In the genomic region with DNA sequence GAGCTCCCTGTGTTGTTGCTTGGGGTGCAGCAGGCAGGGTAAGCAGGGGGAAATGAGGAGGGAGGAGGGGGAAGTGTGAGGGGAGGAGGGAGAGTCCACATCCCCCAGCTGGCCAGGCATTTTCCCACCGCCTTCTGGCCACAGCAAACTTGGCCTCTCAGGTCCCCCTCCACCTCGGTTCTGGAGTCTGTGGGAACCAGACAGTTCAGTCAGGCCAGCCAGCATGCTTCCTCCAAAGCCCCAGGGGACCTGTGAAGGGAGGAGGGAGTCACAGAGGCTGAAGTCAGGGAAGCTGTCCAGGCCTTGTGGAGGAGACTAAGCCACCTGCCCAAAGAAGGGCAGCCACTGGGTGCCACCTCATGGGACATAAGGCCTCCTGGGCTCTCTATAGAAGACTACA, we compare ENCODE assay signal across 10 mouse cellular contexts. TPM values are rescaled to one million over a fixed set of nuclear protein-coding genes. Genes with fewer than 3 reads are reported as not detected.
DNase-seq lines count a peak whose midpoint lies in the region; ATAC-seq and TF ChIP-seq lines count a peak whose summit lies in the region.
"Had no signal": no experiment of that assay in that cellular context is flagged by ENCODE, and none has a peak within 500 bp of the region (broad histone marks: within the 10 kb centered on the region; RNA-seq: fewer than 3 reads in every experiment).

No protein-coding gene starts in this region.

- ATAC-seq in lung, postnatal 0 days = peak; percentile 27; the same call in 1 of the 2 replicates
- ATAC-seq in hindbrain, postnatal 0 days = 0 out of 2 replicates have a peak, but pooled peaks have one; percentile 11
- no peak for ATAC-seq in megakaryocyte progenitor cell, adult 5-6 weeks (replicated peaks; ENCODE audit: poor library complexity)
- ATAC-seq: forebrain, embryonic 14.5 days had no signal

- no peak overlapping the region for H3K9ac ChIP-seq in lung, postnatal 0 days (replicated peaks; ENCODE audit: low read depth)
- no peak overlapping the region for H3K9ac ChIP-seq in hindbrain, postnatal 0 days (replicated peaks; ENCODE audit: low read length)

- 0 out of 2 replicates have a peak overlapping the region, but pooled peaks have one; percentile 17 for H3K4me2 ChIP-seq in lung, postnatal 0 days (replicated peaks; ENCODE audit: low read depth, low read length)
- H3K4me2 ChIP-seq in hindbrain, postnatal 0 days (ENCODE audit: low read depth, low read length) = no peak overlapping the region

- H3K4me3 ChIP-seq in lung, postnatal 0 days (ENCODE audit: low read depth, low read length) = no peak overlapping the region
- no peak overlapping the region for H3K4me3 ChIP-seq in lung, adult 2 months (replicated peaks; ENCODE audit: extremely low read depth, low read depth, low read length)
- H3K4me3 ChIP-seq in hindbrain, postnatal 0 days (ENCODE audit: low read length) = no peak overlapping the region

- no peaks in the 10 kb centered on the region for H3K27me3 ChIP-seq in lung, postnatal 0 days (replicated peaks; ENCODE audit: insufficient read depth, low read length)
- no peaks in the 10 kb centered on the region for H3K27me3 ChIP-seq in hindbrain, postnatal 0 days (ENCODE audit: insufficient read depth, low read length)

- H3K27ac ChIP-seq in lung, postnatal 0 days (ENCODE audit: low read length) = peak overlapping the region; percentile 39
- no peak overlapping the region for H3K27ac ChIP-seq in hindbrain, postnatal 0 days

- no peak for TF ChIP-seq CTCF in lung, postnatal 0 days (IDR thresholded peaks at IDR 0.05)
- no peak for TF ChIP-seq CTCF in lung, adult 2 months (IDR thresholded peaks at IDR 0.05; ENCODE audit: insufficient read depth, low read length)
- TF ChIP-seq CTCF in hindbrain, postnatal 0 days (IDR thresholded peaks at IDR 0.05; ENCODE audit: low read depth) = no peak

- H3K9me3 ChIP-seq in lung, postnatal 0 days (ENCODE audit: low read length) = no peaks in the 10 kb centered on the region
- H3K9me3 ChIP-seq in hindbrain, postnatal 0 days (ENCODE audit: low read length) = no peaks in the 10 kb centered on the region

- no peak for DNase-seq in lung, postnatal 0 days (ENCODE audit: low spot score)
- DNase-seq in lung, adult 2 months = no peak
- DNase-seq in heart, adult 18-20 months = peak; percentile 78 to 89
- no peak for DNase-seq in hindbrain, postnatal 0 days (ENCODE audit: low spot score)
- no peak for DNase-seq in right cerebral cortex, adult 18-20 months
- DNase-seq in thymus, postnatal 36 days = no peak
- DNase-seq: cerebellum, postnatal 25 days; liver had no signal

- WGBS in lung, postnatal 0 days = 31% methylated on average over 2 of the region's 2 CpGs
- WGBS in lung, adult 2 months = 33% methylated on average over 2 of the region's 2 CpGs
- 31% methylated on average over 2 of the region's 2 CpGs for WGBS in hindbrain, postnatal 0 days

- TF ChIP-seq POLR2A in lung, adult 2 months (IDR thresholded peaks at IDR 0.05; ENCODE audit: borderline replicate concordance, extremely low read depth, low read depth, low read length) = no peak

- 0 out of 2 replicates have a peak, but pooled peaks cover 3% of the 10 kb centered on the region for H3K4me1 ChIP-seq in lung, postnatal 0 days (ENCODE audit: insufficient read depth, low read depth, low read length)
- H3K4me1 ChIP-seq in lung, adult 2 months (ENCODE audit: control insufficient read depth, insufficient read depth, low read length) = no peaks in the 10 kb centered on the region
- no peaks in the 10 kb centered on the region for H3K4me1 ChIP-seq in hindbrain, postnatal 0 days (ENCODE audit: insufficient read depth, low read length)

- no peak for TF ChIP-seq EP300 in lung, postnatal 0 days (IDR thresholded peaks at IDR 0.05)

- no peaks in the 10 kb centered on the region for H3K36me3 ChIP-seq in lung, postnatal 0 days (ENCODE audit: insufficient read depth, low read length)
- no peaks in the 10 kb centered on the region for H3K36me3 ChIP-seq in hindbrain, postnatal 0 days (ENCODE audit: insufficient read depth, low read length)

RNA-seq across cellular contexts. Expression of a gene that starts 2.7 kb away (rescaled TPM):
- polyA plus RNA-seq in lung, postnatal 0 days (2015; fragmentation: Nextera tagmentation; extraction: Ambion mirVana) = 11.0 and 13.2 TPM in 2 replicates
- 11.1 and 12.9 TPM in 2 replicates for polyA plus RNA-seq in lung, adult 2 months (2012; rRNA removed)
- 1 to 10 TPM; 2.2 to 2.6 TPM for total RNA-seq in heart, adult 18-20 months (2021)
- total RNA-seq in hindbrain, postnatal 0 days (2014; rRNA removed) = 2.5 and 5.0 TPM in 2 replicates
- 2.8 TPM in 2 replicates for polyA plus RNA-seq in hindbrain, postnatal 0 days (2015; fragmentation: Nextera tagmentation; extraction: Ambion mirVana)
- not detected in 2 replicates for total RNA-seq in megakaryocyte progenitor cell, adult 5-6 weeks (2015)
- not detected in 2 replicates for total RNA-seq in megakaryocyte progenitor cell, adult 5-6 weeks (2017)

RNA-seq across cellular contexts. Expression of a gene that starts 19.1 kb away (rescaled TPM):
- 0.04 TPM in 1 of 2 replicates, not detected in the other for polyA plus RNA-seq in lung, postnatal 0 days (2015; fragmentation: Nextera tagmentation; extraction: Ambion mirVana)
- 0.29 and 3.9 TPM in 2 replicates for polyA plus RNA-seq in lung, adult 2 months (2012; rRNA removed)
- under 1 TPM in 1 of 2 experiments, not detected in 1; 0.13 TPM for total RNA-seq in heart, adult 18-20 months (2021)
- 0.14 and 0.58 TPM in 2 replicates for total RNA-seq in hindbrain, postnatal 0 days (2014; rRNA removed)
- 0.08 and 0.20 TPM in 2 replicates for polyA plus RNA-seq in hindbrain, postnatal 0 days (2015; fragmentation: Nextera tagmentation; extraction: Ambion mirVana)
- total RNA-seq in megakaryocyte progenitor cell, adult 5-6 weeks (2015) = not detected in 2 replicates
- not detected in 2 replicates for total RNA-seq in megakaryocyte progenitor cell, adult 5-6 weeks (2017)
- polyA plus RNA-seq: forebrain, embryonic 14.5 days had no signal

RNA-seq across cellular contexts. Expression of a gene that starts 21.2 kb away (rescaled TPM):
- not detected in 2 replicates for polyA plus RNA-seq in lung, postnatal 0 days (2015; fragmentation: Nextera tagmentation; extraction: Ambion mirVana)
- 0.37 and 0.60 TPM in 2 replicates for polyA plus RNA-seq in lung, adult 2 months (2012; rRNA removed)
- total RNA-seq in heart, adult 18-20 months (2021) = not detected
- 32.0 and 47.0 TPM in 2 replicates for total RNA-seq in hindbrain, postnatal 0 days (2014; rRNA removed)
- polyA plus RNA-seq in hindbrain, postnatal 0 days (2015; fragmentation: Nextera tagmentation; extraction: Ambion mirVana) = 20.8 and 21.2 TPM in 2 replicates
- total RNA-seq in megakaryocyte progenitor cell, adult 5-6 weeks (2015) = not detected in 2 replicates
- not detected in 2 replicates for total RNA-seq in megakaryocyte progenitor cell, adult 5-6 weeks (2017)

RNA-seq across cellular contexts. Expression of a gene that starts 32.0 kb away (rescaled TPM):
- polyA plus RNA-seq in lung, postnatal 0 days (2015; fragmentation: Nextera tagmentation; extraction: Ambion mirVana) = 1.1 and 1.8 TPM in 2 replicates
- polyA plus RNA-seq in lung, adult 2 months (2012; rRNA removed) = 3.4 and 3.8 TPM in 2 replicates
- total RNA-seq in heart, adult 18-20 months (2021) = not detected
- 5.2 and 7.3 TPM in 2 replicates for total RNA-seq in hindbrain, postnatal 0 days (2014; rRNA removed)
- 5.9 and 6.5 TPM in 2 replicates for polyA plus RNA-seq in hindbrain, postnatal 0 days (2015; fragmentation: Nextera tagmentation; extraction: Ambion mirVana)
- 1.8 and 2.1 TPM in 2 replicates for total RNA-seq in megakaryocyte progenitor cell, adult 5-6 weeks (2015)
- total RNA-seq in megakaryocyte progenitor cell, adult 5-6 weeks (2017) = 1.6 TPM in 2 replicates

Comparison
In these comparisons a context has a peak if more than half of its experiments do, and no peak if none do; other contexts are left out.
1. DNase-seq: peak in heart, adult 18-20 months (2 of 2); none in lung, postnatal 0 days (single experiment), lung, adult 2 months (single experiment), hindbrain, postnatal 0 days (single experiment), right cerebral cortex, adult 18-20 months (single experiment) and thymus, postnatal 36 days (0 of 2).
2. RNA of a gene that starts 21.2 kb away (total RNA-seq): 32.0 to 47.0 TPM in hindbrain, postnatal 0 days; not detected in heart, adult 18-20 months and not detected in megakaryocyte progenitor cell, adult 5-6 weeks; every median in the first group is over 10 times any median in the second.